Mouse (Mus musculus) naive thymus-derived CD4-positive, alpha-beta T cell, adult 2 months (primary cell): ENCODE data around the gene Otor.

Experiments
- DNase-seq: peaks from one replicate; pipeline ENCODE4 v3.0.0-alpha.2; 2011; ENCODE audit warnings: low read depth

Gene Otor

DNA sequence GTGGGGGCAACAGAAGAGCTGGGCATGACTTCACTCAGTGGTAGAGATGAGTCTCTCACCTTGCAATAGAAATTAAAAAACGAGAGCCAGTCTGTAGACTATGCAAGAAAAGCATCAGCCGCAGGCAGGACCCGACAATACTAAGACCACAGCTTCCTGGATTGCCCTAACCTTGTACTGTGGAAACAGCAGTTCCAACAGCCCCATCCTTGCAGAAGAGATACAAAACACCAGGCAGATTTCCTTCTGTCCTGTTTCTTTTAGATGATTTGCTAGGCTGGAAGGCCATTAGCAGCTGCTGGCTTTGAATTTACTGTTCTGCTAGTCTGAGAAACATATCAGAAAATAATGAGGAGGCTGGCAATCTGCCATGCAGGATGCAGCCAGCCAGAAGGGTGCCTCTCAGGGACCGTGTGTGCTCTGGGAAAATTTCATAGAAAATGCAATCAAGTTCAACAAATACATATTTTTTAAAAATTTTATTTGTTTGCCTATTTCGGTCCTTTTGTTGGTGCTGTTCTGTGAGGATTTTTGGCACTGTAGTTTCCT is 52.9 kb downstream of the Otor start:
- no peak for DNase-seq
